Mouse (Mus musculus) embryonic fibroblast, embryonic 13.5 days (primary cell): ENCODE measurements around the gene Srrd.

Source experiments
- CTCF ChIP-seq: IDR thresholded peaks from 2 replicates; pipeline ENCODE4 v1.5.1; 2011; ENCODE audit warnings: mild to moderate bottlenecking, control low read depth, low read length, moderate library complexity, borderline replicate concordance; ENCODE audit not compliant: insufficient read depth
- POLR2A ChIP-seq: IDR thresholded peaks from 2 replicates; pipeline ENCODE4 v1.6.1; 2011; ENCODE audit warnings: low read depth, mild to moderate bottlenecking, control low read depth, low read length, moderate library complexity

- TF ChIP-seq CTCF: no peak
- no peak for TF ChIP-seq POLR2A
Measured at GRCm38 (mm10) chr5:112320936-112321335, 21.9 kb downstream of the Srrd start.
